Mouse (Mus musculus): ENCODE data around the gene Mlx.

Mlx gene

GRCm38 (mm10) chr11:101138536-101139181, 51.6 kb downstream of the Mlx start:
- no peak for DNase-seq (ENCODE audit: low spot score in 2 of 2)

- DNase-seq (ENCODE audit: low spot score in 2 of 2): no peak
These were observed 53.2 kb downstream of the Mlx start for GRCm38 (mm10) chr11:101140164-101140819.

- DNase-seq (ENCODE audit: low spot score in 2 of 2): no peak
These were observed 54.0 kb downstream of the Mlx start for GRCm38 (mm10) chr11:101141088-101141487.

Data from natural killer cell, adult 2 months (primary cell).